Mouse (Mus musculus): ENCODE measurements around the gene Vmn1r220. TPM values are rescaled to one million over a fixed set of nuclear protein-coding genes. Genes with fewer than 3 reads are reported as not detected.
"Not testable (repeated sequence)": the region's sequence is repeated elsewhere in the genome, so short reads cannot be mapped to it uniquely, and the experiment has no call there.

The Vmn1r220 gene
- not detected in 2 replicates for polyA plus RNA-seq (2011; ENCODE audit: insufficient read length, low read depth, missing spikeins)

DNA sequence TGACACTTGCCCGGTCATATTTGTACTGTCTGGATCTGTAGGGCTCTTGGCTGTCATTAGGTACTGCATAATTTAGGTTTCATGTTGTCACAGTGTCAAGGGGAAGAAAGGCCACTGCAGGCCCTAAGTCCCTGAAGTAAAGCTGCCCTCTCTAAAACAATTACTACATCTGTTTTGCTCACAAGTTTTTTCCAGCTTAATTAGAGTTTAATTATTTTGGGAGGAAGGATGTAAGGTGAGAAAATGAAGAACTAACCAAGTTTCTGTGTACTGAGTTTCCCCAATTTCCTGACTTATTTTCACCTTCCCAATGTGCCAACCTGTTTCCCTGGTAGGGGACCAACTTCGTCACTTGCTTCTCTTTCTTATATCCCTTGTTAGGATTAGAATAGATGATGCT lies at the start of gene Vmn1r220:
TSS of gene Vmn1r220 (minus strand) at position 101 of the 400 bp plus-strand sequence.
- no peak within 1 kb of the TSS for H3K4me3 ChIP-seq (ENCODE audit: insufficient read depth, low read length)
- no peak for TF ChIP-seq POLR2A (IDR thresholded peaks at IDR 0.05; ENCODE audit: low read depth, low read length)
- TF ChIP-seq CTCF (IDR thresholded peaks at IDR 0.05; ENCODE audit: borderline replicate concordance, insufficient read depth, low read length) = no peak
- no peak within 1 kb of the TSS for H3K27ac ChIP-seq (ENCODE audit: insufficient read depth, low read length)
- H3K4me1 ChIP-seq (ENCODE audit: control insufficient read depth, insufficient read depth, low read length) = no peaks in the 10 kb centered on the region

DNA sequence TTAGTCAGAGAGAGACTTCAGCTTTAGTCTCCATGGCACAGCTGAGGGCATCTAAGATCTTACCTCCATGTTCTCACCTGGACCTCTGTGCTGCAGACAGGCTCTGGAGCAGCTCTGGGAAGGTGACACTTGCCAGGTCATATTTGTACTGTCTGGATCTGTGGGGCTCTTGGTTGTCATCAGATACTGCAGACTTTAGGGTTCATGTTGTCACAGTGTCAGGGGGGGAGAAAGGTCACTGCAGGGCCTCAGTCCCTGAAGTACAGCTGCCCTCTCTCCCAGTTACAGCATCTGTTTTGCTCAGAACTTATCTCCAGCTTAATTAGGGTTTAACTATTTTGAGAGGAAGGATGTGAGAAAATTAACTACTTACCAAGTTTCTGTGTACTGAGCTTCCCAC lies 48.1 kb upstream of the Vmn1r220 start, which contains the start of gene Vmn1r222:
TSS of gene Vmn1r222 (minus strand) at position 101 of the 400 bp plus-strand sequence.
- not testable (repeated sequence) for H3K4me1 ChIP-seq (ENCODE audit: control insufficient read depth, insufficient read depth, low read length); H3K27ac ChIP-seq (ENCODE audit: insufficient read depth, low read length); H3K4me3 ChIP-seq (ENCODE audit: insufficient read depth, low read length)

DNA sequence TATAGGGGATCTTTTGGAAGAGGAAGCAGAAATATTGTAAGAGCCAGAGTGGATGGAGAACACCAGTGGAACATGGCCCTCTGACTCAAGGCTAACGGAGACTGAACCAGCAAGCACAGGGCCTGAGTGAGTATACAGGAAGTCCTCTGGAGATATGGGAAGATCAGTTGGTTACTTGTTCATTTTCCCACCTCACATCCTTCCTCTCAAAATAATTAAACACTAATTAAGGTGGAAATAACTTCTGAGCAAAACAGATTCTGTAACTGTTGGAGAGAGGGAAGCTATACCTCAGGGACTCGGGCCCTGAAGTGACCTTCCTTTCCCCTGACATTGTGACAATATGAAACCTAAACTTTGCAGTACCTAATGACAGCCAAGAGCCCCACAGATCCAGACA lies 26.1 kb upstream of the Vmn1r220 start, which contains the start of gene Vmn1r221:
TSS of gene Vmn1r221 (plus strand) at position 301 of the 400 bp plus-strand sequence.
- not testable (repeated sequence) for H3K4me1 ChIP-seq (ENCODE audit: control insufficient read depth, insufficient read depth, low read length); H3K27ac ChIP-seq (ENCODE audit: insufficient read depth, low read length); H3K4me3 ChIP-seq (ENCODE audit: insufficient read depth, low read length)

DNA sequence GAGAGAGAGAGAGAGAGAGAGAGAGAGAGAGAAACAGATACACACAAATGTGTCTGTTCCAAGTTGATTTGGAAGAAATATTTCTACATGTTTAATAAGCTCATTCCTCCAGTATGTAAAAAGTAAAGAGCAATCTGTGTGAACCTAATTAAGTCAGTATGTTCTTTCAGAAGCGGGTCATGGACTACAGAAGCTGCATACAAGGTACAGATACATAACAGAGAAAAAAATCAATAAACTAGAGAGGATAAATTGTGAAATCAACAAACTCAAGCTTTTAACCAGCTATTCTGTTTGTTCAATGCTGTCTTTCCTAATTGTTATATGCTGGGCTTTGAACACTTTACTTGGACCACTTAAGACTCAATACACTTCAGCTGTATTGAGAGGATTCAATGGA lies 16.1 kb upstream of the Vmn1r220 start:
- H3K4me1 ChIP-seq (ENCODE audit: control insufficient read depth, insufficient read depth, low read length); H3K4me3 ChIP-seq (ENCODE audit: insufficient read depth, low read length); H3K27ac ChIP-seq (ENCODE audit: insufficient read depth, low read length): not testable (repeated sequence)

DNA sequence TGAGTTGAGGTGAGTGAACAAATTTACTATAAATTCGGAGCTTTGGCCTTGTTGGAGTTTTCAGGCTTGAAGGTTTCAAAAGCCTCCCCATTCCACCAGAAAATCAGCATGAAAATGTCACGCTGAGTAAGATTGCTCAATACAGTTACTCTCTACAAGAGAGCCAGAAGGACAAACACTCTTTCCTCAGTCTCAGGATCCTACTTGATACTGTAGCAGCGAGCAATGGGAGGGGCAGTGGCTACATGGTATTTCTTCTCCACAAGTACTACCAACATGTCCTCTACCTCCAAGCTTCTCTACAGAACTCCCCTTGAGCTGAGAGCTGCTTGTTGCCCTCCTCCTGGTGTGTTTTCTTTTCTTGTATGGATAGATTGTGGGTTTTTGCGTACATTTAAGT lies 21.3 kb downstream of the Vmn1r220 start:
- H3K27ac ChIP-seq (ENCODE audit: insufficient read depth, low read length); H3K4me1 ChIP-seq (ENCODE audit: control insufficient read depth, insufficient read depth, low read length); H3K4me3 ChIP-seq (ENCODE audit: insufficient read depth, low read length): not testable (repeated sequence)

DNA sequence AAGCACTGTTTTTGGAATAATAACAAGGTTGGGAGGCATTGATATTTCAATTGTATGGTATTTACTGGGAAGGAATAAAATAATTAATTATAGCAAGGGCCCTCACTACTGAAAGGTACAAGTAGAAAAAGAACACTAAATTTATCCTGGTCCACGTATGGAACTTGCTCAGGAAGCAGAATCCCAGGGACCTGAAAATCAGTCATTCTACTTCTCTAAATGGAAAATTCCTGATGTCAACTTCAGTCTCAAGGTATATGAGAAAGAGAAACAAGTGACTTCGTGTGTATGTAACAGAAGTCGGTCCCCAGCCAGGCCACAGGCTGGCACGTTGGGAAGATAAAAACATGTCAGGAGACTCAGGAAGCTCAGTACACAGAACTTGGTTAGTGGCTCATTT lies 28.8 kb downstream of the Vmn1r220 start, which contains the start of gene Vmn1r219:
TSS of gene Vmn1r219 (plus strand) at position 301 of the 400 bp plus-strand sequence.
- no peak within 1 kb of the TSS for H3K4me3 ChIP-seq (ENCODE audit: insufficient read depth, low read length)
- no peak within 1 kb of the TSS for H3K27ac ChIP-seq (ENCODE audit: insufficient read depth, low read length)
- no peaks in the 10 kb centered on the region for H3K4me1 ChIP-seq (ENCODE audit: control insufficient read depth, insufficient read depth, low read length)
- TF ChIP-seq CTCF (IDR thresholded peaks at IDR 0.05; ENCODE audit: borderline replicate concordance, insufficient read depth, low read length) = no peak
- no peak for TF ChIP-seq POLR2A (IDR thresholded peaks at IDR 0.05; ENCODE audit: low read depth, low read length)

DNA sequence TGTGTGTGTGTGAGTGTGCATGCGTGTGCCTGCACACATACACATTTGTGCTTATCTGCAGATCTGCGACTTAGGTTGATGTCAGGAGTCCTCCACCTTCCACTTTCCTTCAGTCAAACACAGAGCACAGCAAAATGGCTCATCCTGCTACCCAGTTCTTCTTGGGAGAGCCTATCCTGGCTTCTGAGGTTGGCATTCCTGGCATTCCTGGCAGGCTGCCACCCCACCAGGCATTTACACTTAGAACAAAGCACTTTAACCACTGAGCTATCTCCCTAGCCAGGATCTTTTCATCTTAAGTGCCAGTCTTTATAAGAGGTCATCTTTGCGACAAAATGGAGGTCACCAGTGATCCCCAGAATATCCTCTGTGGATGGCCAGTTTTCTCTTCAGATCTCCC lies 29.9 kb downstream of the Vmn1r220 start:
- TF ChIP-seq CTCF (IDR thresholded peaks at IDR 0.05; ENCODE audit: borderline replicate concordance, insufficient read depth, low read length) (no peak), POLR2A (IDR thresholded peaks at IDR 0.05; ENCODE audit: low read depth, low read length) (no peak)
- Histone ChIP-seq H3K27ac (ENCODE audit: insufficient read depth, low read length) (no peak overlapping the region), H3K4me1 (ENCODE audit: control insufficient read depth, insufficient read depth, low read length) (no peaks in the 10 kb centered on the region), H3K4me3 (ENCODE audit: insufficient read depth, low read length) (no peak overlapping the region)

DNA sequence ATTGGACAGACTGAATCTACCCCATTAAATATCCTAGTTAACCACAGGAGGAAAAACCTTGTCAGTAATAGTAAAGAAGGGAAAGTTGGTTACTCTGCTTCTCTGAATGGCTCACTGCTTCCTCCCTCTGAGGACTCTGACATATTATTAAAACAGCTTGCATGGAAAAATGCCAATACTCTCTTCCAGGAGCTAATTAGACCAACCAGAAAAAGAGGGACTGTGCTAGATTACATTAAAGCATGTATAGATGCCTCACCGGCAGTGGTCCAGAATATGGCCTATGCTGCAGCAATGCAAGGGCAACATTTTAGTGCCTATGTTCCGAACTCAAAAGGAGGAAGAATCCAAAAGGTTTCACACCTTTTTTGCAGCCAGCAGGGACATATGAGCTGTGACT lies 48.9 kb downstream of the Vmn1r220 start:
- TF ChIP-seq CTCF (IDR thresholded peaks at IDR 0.05; ENCODE audit: borderline replicate concordance, insufficient read depth, low read length) (no peak), POLR2A (IDR thresholded peaks at IDR 0.05; ENCODE audit: low read depth, low read length) (no peak)
- H3K27ac ChIP-seq (ENCODE audit: insufficient read depth, low read length) = no peak overlapping the region
- H3K4me3 ChIP-seq (ENCODE audit: insufficient read depth, low read length) = no peak overlapping the region
- H3K4me1 ChIP-seq (ENCODE audit: control insufficient read depth, insufficient read depth, low read length) = no peaks in the 10 kb centered on the region

DNA sequence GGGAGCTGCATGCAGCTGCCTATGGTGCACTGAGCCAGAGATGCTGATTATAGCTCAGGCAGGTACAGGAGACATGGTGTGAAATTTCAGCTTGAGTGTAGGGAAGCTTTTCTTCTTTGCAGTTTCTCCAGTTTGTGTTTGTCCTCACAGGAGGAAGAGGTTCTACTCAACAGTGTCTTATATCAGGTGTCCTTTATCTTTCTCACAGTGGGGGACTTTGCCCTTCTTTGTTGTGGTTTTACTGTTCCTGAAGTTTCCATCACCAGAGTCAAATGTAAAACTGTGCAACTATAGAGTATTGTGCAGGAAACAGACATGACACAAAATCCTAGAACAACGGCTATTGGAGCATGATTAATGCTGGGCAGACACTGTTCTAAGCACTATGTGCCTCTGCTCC lies 54.3 kb downstream of the Vmn1r220 start:
- no peak overlapping the region for H3K27ac ChIP-seq (ENCODE audit: insufficient read depth, low read length)
- no peak for TF ChIP-seq CTCF (IDR thresholded peaks at IDR 0.05; ENCODE audit: borderline replicate concordance, insufficient read depth, low read length)
- no peak for TF ChIP-seq POLR2A (IDR thresholded peaks at IDR 0.05; ENCODE audit: low read depth, low read length)
- no peak overlapping the region for H3K4me3 ChIP-seq (ENCODE audit: insufficient read depth, low read length)
- H3K4me1 ChIP-seq (ENCODE audit: control insufficient read depth, insufficient read depth, low read length) = no peaks in the 10 kb centered on the region

DNA sequence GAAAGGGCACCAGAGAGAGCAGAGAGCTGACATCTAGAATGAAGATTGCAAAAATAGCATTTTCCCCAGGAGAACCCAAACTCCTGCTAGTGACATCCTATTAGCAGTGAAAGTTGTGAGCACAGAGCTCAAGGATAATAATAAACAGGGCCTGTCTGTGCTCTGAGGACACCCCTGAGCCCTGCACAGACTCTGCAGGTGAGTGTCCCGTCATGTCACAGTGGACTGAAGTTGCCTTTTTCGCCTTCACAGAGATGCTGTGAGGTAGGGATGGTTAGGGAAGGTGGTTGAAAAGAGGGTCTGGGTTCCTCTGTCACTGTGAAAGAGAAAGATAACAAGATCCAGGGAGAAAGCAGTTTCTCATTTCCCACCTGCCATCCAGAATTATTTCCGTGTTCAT lies 54.7 kb downstream of the Vmn1r220 start, which contains the start of gene Vmn1r218:
TSS of gene Vmn1r218 (plus strand) at position 57 of the 400 bp plus-strand sequence.
- no peak for TF ChIP-seq CTCF (IDR thresholded peaks at IDR 0.05; ENCODE audit: borderline replicate concordance, insufficient read depth, low read length)
- no peak for TF ChIP-seq POLR2A (IDR thresholded peaks at IDR 0.05; ENCODE audit: low read depth, low read length)
- no peak within 1 kb of the TSS for H3K27ac ChIP-seq (ENCODE audit: insufficient read depth, low read length)
- H3K4me3 ChIP-seq (ENCODE audit: insufficient read depth, low read length) = no peak within 1 kb of the TSS
- no peaks in the 10 kb centered on the region for H3K4me1 ChIP-seq (ENCODE audit: control insufficient read depth, insufficient read depth, low read length)

Other genes with a start within 250 kb of the Vmn1r220 start
- gene Vmn1r213, start 180.3 kb downstream of the Vmn1r220 start, polyA plus RNA-seq (2011; ENCODE audit: insufficient read length, low read depth, missing spikeins) = not detected in 2 replicates
- gene Vmn1r214, start 157.6 kb downstream of the Vmn1r220 start, polyA plus RNA-seq (2011; ENCODE audit: insufficient read length, low read depth, missing spikeins) = 0.12 TPM in 1 of 2 replicates, not detected in the other
- not detected in 2 replicates for gene Vmn1r215, start 120.0 kb downstream of the Vmn1r220 start, polyA plus RNA-seq (2011; ENCODE audit: insufficient read length, low read depth, missing spikeins)
- gene Vmn1r217, start 69.7 kb downstream of the Vmn1r220 start, polyA plus RNA-seq (2011; ENCODE audit: insufficient read length, low read depth, missing spikeins) = not detected in 2 replicates
- gene Vmn1r218, start 54.8 kb downstream of the Vmn1r220 start, polyA plus RNA-seq (2011; ENCODE audit: insufficient read length, low read depth, missing spikeins) = not detected in 2 replicates
- not detected in 2 replicates for gene Vmn1r219, start 28.7 kb downstream of the Vmn1r220 start, polyA plus RNA-seq (2011; ENCODE audit: insufficient read length, low read depth, missing spikeins)
- not detected in 2 replicates for gene Vmn1r221, start 26.2 kb upstream of the Vmn1r220 start, polyA plus RNA-seq (2011; ENCODE audit: insufficient read length, low read depth, missing spikeins)
- gene Vmn1r222, start 48.0 kb upstream of the Vmn1r220 start, polyA plus RNA-seq (2011; ENCODE audit: insufficient read length, low read depth, missing spikeins) = not detected in 2 replicates
- gene Vmn1r223, start 59.2 kb upstream of the Vmn1r220 start, polyA plus RNA-seq (2011; ENCODE audit: insufficient read length, low read depth, missing spikeins) = not detected in 2 replicates
- gene Zfp322a, start 181.2 kb upstream of the Vmn1r220 start, polyA plus RNA-seq (2011; ENCODE audit: insufficient read length, low read depth, missing spikeins) = 24.1 and 25.7 TPM in 2 replicates
- gene Abt1, start 235.9 kb upstream of the Vmn1r220 start, polyA plus RNA-seq (2011; ENCODE audit: insufficient read length, low read depth, missing spikeins) = 4.2 and 4.7 TPM in 2 replicates